Mouse (Mus musculus): ENCODE measurements around the gene Vmn1r119. TPM values are rescaled to one million over a fixed set of nuclear protein-coding genes. Genes with fewer than 3 reads are reported as not detected.

Gene Vmn1r119
- not detected for polyA plus RNA-seq (2012; fragmentation: generic; extraction: Trizol)

DNA sequence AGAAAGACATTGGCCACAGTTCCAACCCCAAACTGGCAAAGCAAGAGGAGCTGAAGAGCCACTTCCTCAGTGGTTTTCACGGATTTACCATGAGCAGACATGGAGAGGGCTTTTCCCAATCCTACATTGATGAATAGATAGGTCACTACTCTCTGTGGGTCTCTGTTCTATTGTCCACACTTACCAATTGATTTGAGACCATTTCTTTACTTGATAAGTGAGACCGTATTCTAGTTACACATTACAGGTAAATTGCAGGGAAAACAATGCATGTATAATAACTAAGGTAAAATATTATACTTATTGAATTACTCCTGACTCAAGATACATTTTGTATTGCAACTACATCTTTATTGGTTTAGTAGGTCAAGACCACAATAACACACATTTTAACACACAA, at the start of gene Vmn1r119:
Gene Vmn1r119, minus strand, starts transcription at position 101 of the 400 bp plus-strand sequence.

DNA sequence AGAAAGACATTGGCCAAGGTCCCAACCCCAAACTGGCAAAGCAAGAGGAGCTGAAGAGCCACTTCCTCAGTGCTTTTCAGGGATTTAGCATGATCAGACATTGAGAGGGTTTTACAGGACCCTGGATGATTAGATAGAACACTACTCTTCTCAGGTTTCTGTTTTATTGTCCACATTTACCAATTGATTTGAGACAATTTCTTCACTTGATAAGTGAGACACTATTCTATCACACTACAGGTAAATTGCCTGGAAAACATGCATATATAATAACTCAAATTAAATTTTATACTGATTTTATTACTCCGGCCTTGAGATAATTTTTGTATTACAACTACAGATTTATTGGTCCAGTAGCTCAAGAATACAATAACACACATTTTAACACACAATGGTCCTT, 41.4 kb upstream of the Vmn1r119 start, which contains the start of gene Vmn1r120:
Gene Vmn1r120, minus strand, starts transcription at position 101 of the 400 bp plus-strand sequence.

Other genes starting within 250 kb of the Vmn1r119 start
- gene Vmn1r112, start 241.3 kb downstream of the Vmn1r119 start, polyA plus RNA-seq (2012; fragmentation: generic; extraction: Trizol), result not detected
- gene Vmn1r113, start 225.2 kb downstream of the Vmn1r119 start, polyA plus RNA-seq (2012; fragmentation: generic; extraction: Trizol), result not detected
- not detected for gene Vmn1r114, start 200.3 kb downstream of the Vmn1r119 start, polyA plus RNA-seq (2012; fragmentation: generic; extraction: Trizol)
- not detected for gene Vmn1r115, start 167.5 kb downstream of the Vmn1r119 start, polyA plus RNA-seq (2012; fragmentation: generic; extraction: Trizol)
- gene Vmn1r116, start 140.2 kb downstream of the Vmn1r119 start, polyA plus RNA-seq (2012; fragmentation: generic; extraction: Trizol), result not detected
- gene Vmn1r117, start 128.3 kb downstream of the Vmn1r119 start, polyA plus RNA-seq (2012; fragmentation: generic; extraction: Trizol), result not detected
- gene Vmn1r118, start 100.1 kb downstream of the Vmn1r119 start, polyA plus RNA-seq (2012; fragmentation: generic; extraction: Trizol), result not detected
- gene Vmn1r120, start 41.3 kb upstream of the Vmn1r119 start, polyA plus RNA-seq (2012; fragmentation: generic; extraction: Trizol), result not detected
- gene Vmn1r121, start 86.1 kb upstream of the Vmn1r119 start, polyA plus RNA-seq (2012; fragmentation: generic; extraction: Trizol), result not detected
- gene Vmn1r122, start 121.7 kb upstream of the Vmn1r119 start, polyA plus RNA-seq (2012; fragmentation: generic; extraction: Trizol), result not detected
- not detected for gene Vmn1r123, start 149.7 kb upstream of the Vmn1r119 start, polyA plus RNA-seq (2012; fragmentation: generic; extraction: Trizol)
- gene Gm5157, start 178.0 kb upstream of the Vmn1r119 start, polyA plus RNA-seq (2012; fragmentation: generic; extraction: Trizol), result not detected
- not detected for gene Vmn1r124, start 248.2 kb upstream of the Vmn1r119 start, polyA plus RNA-seq (2012; fragmentation: generic; extraction: Trizol)

Measured in C3H10T1/2 (cell line).